Mouse (Mus musculus) T-cell, adult 66 days (primary cell): Measurements from ENCODE around the gene Krt222. TPM values are rescaled to one million over a fixed set of nuclear protein-coding genes. Genes with fewer than 3 reads are reported as not detected.

Experiments
- total RNA-seq, 2 experiments: library from RNA; stranded (reverse); gene quantifications; 3 replicates in 1 of 2; 4 replicates in 1 of 2; pipeline ENCODE4 v1.2.4; 2023

Gene Krt222
- not detected for total RNA-seq

GRCm38 (mm10) chr11:99243820-99244374, at the start of gene Krt222:
Gene Krt222, minus strand, starts transcription at chr11:99244085.

GRCm38 (mm10) chr11:99284833-99285312, 41.0 kb upstream of the Krt222 start, which contains the start of gene Krt24:
Gene Krt24, minus strand, starts transcription at chr11:99285262.

GRCm38 (mm10) chr11:99230261-99231048, 13.4 kb downstream of the Krt222 start, which contains the start of gene Smarce1:
Gene Smarce1, minus strand, starts transcription at chr11:99231017.

Other genes with a start within 250 kb of the Krt222 start
- gene Top2a, start 219.9 kb downstream of the Krt222 start, total RNA-seq: 10 to 100 TPM; 18.8 to 34.2 TPM
- 100 to 1,000 TPM; 228 to 236 TPM for gene Igfbp4, start 202.8 kb downstream of the Krt222 start, total RNA-seq
- 1 to 10 TPM in 1 of 2 experiments, not detected in 1; 1.1 TPM for gene Tns4, start 154.8 kb downstream of the Krt222 start, total RNA-seq
- gene Ccr7, start 89.0 kb downstream of the Krt222 start, total RNA-seq: 100 to 1,000 TPM; 516 to 541 TPM
- gene Smarce1, start 13.1 kb downstream of the Krt222 start, total RNA-seq: 100 to 1,000 TPM; 147 to 153 TPM
- gene Krt24, start 41.2 kb upstream of the Krt222 start, total RNA-seq: not detected
- gene Krt25, start 78.9 kb upstream of the Krt222 start, total RNA-seq: not detected
- not detected for gene Krt26, start 93.9 kb upstream of the Krt222 start, total RNA-seq
- not detected for gene Krt27, start 107.0 kb upstream of the Krt222 start, total RNA-seq
- not detected for gene Krt28, start 130.8 kb upstream of the Krt222 start, total RNA-seq
- 1 to 10 TPM; 4.7 to 5.7 TPM for gene Krt10, start 145.3 kb upstream of the Krt222 start, total RNA-seq
- not detected for gene Krt12, start 178.2 kb upstream of the Krt222 start, total RNA-seq
- gene Krt20, start 194.1 kb upstream of the Krt222 start, total RNA-seq: not detected
- gene Krt23, start 249.1 kb upstream of the Krt222 start, total RNA-seq: not detected